Mouse (Mus musculus) CD8-positive naive resting alpha-beta T cell, adult 2 months (primary cell): ENCODE data around the gene Nudt3.
"Not testable (repeated sequence)": the region's sequence is repeated elsewhere in the genome, so short reads cannot be mapped to it uniquely, and the experiment has no call there.

Source experiments
- DNase-seq, 2 experiments: peaks; one replicate each; pipeline ENCODE4 v3.0.0; 2022; ENCODE audit warnings: low read depth in 2 of 2, low spot score in 2 of 2

The Nudt3 gene

DNA sequence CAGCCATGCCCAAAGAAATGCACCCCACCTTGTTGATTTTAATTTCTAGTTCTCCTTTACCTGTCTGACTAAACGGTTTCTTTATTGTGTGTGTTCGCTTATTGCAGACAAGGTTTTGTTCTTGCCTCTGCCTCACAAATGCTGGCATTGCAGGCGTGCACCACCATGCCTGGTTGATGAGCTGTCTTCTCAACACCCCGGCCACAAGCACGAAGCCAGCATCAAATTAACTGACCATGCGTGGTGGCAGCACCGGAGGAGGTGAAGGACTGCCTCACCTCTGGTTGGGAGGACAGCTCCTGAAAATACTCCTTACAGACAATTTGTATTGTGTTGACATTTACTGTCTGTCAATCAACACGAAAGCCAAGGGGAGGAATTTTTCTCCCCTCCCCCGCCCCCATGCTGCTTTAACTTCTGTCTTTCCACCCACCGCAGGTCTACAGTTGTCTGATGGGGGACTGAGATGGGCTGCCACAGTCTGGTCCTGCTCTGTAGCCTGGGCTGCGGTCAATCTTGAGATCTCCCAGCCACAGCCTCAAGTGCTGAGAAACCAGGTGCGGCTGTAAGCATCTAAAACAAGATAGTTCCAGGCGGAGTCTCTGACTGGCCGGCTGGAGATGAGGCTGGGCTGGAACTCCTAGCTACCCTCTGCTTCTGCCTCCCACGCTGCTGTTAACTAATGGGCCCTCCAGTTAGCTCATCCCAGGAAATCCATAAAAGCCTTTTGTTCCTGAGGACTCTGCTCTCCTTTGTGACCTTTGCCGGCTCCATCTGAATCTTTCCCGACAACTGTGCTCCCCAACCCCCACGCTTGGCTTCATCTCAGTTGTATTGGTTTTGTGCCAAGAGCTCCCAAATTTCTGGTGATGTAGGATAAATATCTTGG lies 13.1 kb upstream of the Nudt3 start, which contains the start of gene Rps10:
Gene Rps10, minus strand, starts transcription at position 538 of the 889 bp plus-strand sequence.
- DNase-seq = no peak

DNA sequence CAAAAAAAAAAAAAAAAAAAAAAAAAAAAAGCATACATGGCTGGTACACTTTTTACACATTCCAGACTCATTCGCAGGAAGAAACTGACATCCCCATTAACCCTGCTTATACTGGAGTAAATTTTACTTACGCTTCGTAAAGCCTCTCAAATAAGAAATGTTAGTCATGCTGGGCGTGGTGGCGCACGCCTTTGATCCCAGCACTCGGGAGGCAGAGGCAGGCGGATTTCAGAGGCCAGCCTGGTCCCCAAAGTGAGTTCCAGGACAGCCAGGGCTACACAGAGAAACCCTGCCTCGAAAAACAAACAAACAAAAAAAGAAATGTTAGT lies 12.2 kb upstream of the Nudt3 start:
- DNase-seq = not testable (repeated sequence)

DNA sequence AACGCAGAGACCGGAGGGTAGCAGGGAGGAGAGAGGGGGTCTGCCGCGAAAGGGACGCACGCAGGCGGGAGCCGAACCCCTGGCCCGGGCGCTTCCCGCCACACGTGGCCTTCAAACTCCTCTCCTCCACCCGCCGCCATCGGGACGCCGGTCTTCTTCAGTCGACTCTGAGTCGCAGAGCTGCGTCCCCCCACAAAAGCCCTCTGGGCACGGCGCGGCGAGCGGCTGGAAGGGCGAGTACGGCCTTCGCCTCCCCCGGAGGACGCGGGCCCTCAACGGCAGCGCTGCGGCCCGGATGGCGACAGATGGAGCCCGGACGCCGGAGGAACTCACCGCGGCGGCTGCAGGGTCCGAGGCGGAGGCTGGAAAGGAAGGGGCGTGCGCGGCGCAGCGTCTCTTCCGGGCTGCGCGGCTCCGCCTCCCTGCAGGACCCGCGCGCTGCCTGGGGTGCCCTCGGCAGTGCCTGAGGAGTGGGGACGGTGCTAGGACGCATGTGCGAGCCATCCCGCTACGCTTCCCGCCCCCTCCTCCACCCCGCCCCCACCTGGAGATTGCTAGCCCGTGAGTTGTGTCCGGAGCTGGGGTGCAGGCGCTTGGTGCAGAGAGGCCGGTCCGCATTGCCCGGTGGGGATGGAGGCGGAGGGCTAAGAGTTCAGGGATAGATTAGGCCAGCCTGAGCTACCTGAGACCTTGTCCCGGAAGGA lies 11.7 kb upstream of the Nudt3 start, which contains the start of gene RPS10-NUDT3:
Gene RPS10-NUDT3, minus strand, starts transcription at position 352 of the 704 bp plus-strand sequence.
- peak; percentile 77 to 82 for DNase-seq

DNA sequence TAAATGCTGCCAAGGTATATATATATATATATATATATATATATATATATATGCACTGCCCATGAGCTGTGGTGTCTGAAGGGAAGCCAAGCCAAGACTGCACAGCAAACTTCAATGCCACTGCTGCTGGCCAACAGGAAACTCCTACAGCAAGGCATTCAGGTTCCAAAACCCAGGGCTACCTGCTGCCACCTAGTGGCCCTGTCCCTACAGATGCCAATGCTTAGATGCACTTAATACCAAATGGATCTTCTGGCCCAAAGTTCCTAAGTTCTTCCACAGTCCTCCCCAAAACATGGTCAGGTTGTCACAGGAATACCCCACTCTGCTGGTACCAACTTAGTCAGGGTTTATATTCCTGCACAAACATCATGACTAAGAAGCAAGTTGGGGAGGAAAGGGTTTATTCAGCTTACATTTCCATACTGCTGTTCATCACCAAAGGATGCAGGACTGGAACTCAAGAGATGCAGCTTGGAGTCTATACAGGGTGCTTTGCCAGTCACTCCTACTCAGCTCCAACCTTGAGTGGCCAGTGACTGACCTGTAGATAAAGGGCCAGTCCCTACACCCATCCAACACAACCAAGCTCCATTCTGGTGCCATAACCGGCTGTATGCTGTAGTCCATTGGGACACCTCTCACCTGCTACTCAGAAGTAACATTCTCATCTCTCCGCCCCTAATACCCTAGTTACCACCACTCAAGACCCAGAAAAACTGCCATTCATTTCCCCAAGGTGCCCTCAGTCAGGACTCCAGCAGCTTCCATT lies 6.1 kb upstream of the Nudt3 start:
- DNase-seq = peak; percentile 65 to 77

DNA sequence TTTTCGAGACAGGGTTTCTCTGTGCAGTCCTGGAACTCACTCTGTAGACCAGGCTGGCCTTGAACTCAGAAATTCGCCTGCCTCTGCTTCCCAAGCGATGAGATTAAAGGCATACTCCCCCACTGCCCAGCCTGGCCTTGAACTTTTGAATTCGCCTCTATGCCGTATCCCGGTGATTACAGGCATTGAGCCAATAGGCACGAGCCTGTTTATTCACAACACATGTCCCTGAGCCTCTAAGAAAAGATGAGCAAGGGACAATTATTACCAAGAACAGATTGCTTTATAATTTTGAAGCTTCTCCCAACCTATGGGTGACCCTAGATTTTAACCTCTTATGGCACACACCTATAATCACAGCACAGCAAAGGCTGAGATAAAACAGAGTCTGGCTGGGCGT lies 5.1 kb upstream of the Nudt3 start:
- no peak for DNase-seq

DNA sequence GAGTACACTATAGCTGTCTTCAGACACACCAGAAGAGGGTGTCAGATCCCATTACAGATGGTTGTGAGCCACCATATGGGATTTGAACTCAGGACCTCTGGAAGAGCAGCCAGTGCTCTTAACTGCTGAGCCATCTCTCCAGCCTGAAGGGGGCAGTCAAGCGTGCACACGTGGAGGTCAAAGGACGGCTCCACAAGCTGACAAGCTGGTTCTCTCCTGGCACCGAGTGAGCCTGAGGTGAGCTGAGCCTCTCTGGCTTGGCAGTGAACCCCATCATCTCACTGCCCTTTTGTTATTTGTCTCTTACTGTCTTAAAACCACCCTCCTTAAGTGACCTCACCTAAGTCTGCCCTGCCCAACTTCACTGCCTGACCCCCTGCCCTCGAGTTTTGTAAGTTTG lies 4.2 kb upstream of the Nudt3 start:
- DNase-seq = no peak

DNA sequence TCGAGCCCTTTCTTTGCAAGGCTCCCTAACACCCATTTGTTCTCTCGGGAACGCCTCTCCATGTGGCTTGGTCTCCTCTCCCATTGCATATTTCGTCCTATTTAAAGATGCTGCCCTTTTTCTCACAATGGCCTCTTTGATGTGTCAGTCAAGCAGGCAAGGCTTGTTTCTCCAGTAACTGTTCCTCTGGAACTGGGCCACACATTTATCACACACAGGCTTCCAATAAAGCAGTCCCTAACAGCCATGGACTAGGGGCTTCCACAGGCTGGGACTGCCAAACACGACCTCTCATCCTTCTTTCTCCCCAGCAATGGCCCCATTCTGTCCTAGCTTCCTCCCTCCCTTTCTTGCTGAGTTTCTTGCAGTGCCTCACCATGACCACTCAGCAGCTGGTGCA lies 3.4 kb upstream of the Nudt3 start:
- DNase-seq = no peak

DNA sequence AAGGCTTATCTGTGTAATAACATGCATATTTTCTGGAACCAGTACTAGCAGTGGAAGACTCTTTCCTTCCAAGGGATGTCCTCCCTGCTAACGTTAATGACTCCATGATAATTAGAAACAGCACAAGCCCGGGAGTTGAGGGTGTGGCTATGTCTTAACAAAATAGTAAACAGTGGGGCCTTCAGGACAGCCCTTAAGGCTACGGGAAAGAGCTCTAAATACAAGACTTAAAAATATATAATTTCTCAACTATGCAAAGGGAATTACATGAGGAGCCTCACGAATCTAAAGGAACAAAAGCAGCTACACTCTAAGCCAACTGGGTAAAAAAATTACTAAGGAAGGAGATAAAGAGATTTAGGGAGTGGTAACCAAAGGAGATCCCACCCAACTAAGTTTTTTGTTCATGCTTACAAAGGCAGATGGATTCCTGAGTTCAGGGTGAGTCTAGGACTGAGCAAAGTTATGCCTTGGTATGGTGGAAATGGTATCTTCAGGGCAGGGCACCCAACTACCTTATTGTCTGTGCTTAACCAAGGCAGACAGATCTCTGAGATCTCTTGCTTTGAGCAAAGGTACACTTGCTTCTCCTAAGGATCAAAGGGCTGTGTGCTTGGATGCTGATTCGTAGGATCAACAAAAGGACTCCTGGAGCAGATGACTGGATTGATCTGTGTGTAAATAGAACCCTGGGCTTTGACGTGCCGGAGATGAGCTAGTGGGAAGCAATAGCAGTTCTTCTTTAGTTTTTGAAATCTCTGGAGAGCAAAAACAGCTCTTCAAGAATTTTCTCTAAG lies 2.4 kb upstream of the Nudt3 start:
- DNase-seq = no peak

DNA sequence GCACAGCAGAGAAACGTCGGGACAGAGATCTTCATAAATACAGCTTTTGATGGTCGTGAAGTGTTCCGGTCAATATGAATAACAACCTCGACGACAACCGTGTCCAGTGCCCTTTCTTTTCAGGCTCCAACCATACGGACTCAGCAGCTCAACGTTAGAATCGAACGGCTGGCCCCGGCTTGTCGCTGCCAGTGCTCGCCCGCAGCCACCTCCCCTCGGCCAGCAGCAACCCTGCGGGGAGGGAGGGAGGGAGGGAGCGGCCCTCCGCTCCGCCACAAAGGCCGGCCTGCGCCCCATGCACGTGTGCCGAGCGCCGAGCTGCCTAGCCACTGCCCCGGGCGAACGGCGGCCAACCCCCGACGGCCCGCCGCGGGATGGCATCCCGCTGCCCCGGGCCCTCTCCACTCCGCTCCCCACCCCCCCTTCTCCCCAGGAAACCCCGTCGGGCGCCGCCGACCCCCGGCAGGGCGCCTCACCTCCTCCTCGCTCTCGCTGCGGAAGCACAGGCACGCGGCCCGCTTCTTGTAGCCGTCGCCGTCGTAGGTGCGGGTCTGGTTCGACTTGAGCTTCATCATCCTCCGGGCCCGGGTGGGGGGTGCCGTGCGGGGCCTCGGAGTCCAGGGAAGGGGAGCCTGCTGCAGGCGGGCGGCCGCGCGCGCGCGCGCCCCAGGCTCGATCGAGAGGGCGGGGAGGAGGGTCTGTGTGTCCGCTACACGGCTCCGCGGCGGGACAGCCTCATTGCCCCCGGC lies 510 bp downstream of the Nudt3 start:
- DNase-seq = no peak

DNA sequence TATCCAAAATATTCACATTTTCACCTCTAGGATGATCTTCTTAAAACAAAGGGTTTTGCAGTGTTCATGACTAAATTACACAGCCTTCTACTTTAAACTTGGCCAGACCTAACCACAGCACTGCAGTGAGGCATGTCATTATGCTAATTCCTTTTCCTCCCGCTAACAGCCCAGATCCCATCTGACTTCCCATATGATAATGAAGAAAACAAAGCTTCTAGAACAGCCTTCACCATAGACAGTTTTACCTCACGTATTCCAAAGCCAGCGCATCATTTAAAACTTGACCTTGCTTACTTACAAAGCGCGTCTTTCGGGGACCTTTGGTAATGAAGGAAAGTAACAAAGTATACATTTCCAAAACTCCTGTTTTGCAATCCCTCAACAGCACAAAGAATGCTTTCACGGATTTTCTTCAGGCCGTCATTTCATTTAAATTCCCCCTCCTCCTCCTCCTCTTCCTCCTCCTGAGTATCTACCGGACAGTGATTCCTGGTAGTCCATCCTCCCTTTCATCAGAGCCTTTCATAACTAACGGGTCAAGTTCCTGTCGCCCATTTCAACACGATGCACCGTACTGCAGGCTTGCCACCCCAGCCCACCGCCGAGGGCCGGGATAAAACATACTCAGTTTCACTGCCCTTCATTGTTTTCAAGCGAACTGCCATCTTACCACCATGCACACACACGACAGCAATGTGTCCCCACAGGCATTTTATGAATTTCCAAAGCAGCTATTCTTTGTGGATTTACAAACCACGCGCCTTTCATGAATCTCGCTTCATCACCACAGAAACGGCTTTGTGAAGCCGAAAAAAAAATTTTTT lies 1.4 kb downstream of the Nudt3 start:
- DNase-seq = no peak

DNA sequence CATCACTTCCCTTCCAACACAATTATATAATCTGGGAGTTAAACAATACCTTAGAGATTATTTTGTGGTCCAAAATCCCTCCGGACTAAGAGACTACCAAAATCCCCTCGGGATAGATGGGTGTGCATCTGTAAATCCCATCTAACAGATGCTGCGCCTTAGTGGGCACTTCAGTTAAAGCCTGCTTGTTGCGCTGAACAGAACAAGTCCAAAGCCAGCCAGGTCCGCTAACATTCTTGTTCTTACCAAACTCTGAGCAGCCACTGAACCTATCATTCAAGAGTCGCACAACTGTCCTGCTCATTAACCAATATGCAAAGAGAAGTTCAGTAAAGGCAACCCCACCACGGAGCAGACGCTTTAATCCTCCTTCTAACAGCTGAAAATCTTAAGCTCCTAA lies 2.1 kb downstream of the Nudt3 start:
- DNase-seq = no peak

DNA sequence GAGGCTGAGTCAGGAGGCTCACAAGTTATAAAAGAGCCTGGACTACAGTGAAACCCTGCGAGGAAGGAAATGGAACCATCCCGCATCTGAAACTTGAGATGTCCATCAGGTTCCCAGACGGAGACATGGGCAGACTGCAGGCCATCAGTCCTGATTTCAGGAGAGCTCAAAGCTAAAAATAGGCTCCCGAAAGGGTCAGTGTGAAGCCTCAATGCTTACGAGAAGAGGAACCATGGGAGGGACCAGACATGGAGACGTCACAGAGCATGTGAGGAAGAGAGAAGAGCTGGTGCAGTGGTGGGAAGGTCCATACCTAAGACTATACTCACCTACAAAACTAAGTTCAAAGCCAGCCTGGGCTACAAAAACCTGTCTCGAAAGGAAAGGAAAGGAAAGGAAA lies 7.9 kb downstream of the Nudt3 start:
- DNase-seq = no peak

DNA sequence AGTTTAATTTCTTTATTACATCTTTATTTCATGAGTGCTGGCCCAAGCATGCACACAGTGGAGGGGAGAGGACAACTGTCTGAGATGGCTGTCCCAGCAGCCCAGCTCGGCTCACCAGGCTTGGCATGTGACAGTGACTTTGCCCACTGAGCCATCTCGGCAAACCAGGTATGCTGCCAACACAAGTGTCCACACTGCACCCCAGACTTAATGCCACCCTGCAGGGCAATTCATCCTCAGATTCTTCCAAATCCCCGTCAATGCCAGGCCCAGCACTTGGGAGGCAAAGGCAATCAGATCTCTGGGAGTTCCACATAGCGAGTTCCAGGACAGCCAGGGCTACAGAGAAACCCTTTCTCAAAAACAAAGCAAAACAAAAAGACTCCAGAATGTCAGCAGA lies 10.3 kb downstream of the Nudt3 start:
- no peak for DNase-seq

DNA sequence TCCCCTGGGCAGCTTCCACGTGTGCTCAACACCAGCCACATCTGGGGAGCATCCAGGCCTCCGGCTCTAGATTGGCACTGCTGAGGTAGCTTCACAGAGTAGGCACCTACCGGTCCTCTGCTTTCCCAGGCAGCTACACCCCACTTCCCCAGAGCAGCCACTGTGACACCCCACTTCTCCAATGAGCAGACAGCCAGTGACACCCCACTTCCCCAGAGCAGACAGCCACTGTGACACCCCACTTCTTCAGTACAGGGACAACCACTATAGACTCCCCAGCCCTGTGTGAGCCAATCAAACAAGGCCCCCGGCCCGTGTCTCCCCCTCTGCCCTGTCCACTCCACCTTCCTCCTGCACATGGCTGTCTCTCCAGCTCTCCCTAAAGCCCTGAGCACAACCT lies 11.3 kb downstream of the Nudt3 start:
- no peak for DNase-seq

DNA sequence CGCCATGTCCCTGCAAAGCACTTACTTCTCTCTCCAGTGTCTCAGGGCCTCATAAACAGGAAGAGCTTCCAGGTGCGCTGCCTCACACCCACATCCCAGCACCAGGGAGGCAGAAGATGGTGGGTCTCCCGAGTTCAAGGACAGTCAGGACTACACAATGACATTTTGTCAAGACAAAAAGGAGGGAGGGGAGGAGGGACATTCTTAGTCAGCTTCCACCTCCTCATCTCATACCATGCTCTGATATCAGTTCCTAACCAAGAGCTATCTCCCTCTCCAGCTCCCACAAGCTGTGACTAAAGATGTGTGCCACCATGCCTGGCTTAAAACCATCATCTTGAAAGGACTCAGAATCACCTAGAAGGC lies 11.8 kb downstream of the Nudt3 start:
- DNase-seq = no peak

DNA sequence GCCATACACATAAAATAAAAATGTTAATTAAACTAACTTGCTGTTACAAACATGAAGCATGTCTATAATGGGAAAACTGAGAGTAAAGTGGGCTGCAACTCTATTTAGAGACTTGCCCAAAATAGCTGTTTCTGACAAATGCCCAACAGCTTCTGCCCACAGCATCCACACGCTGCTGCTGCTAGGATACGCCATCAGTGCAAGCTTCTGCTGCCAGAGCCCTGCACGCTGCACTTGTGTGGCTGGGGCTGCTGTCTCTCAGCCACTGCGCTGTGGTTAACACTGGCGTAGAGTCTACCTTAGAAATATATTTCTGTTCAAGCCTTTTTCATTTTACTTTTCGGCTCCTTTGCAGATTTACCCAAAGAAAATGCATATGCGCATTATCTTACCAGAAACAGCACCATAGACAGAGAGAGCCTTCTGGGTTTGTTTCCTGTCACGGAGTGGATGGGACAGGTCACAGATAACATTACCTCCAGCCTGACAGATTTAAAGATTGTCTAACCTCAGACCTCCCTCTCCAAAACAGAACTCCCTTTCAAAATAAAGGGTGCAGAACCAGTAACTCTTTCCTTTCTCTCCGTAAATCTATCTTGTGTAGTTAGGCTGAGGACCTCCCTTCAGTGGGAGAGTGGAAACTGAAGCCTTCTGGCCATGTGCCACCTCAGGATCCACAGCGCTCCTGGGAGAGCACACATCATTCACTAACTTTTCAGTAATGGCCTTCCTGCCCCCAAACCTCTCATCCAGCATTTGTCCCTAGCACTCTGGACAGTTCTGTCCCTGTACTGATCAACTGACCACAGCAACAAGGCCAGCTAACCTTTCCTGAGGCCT lies 12.4 kb downstream of the Nudt3 start:
- DNase-seq = no peak

DNA sequence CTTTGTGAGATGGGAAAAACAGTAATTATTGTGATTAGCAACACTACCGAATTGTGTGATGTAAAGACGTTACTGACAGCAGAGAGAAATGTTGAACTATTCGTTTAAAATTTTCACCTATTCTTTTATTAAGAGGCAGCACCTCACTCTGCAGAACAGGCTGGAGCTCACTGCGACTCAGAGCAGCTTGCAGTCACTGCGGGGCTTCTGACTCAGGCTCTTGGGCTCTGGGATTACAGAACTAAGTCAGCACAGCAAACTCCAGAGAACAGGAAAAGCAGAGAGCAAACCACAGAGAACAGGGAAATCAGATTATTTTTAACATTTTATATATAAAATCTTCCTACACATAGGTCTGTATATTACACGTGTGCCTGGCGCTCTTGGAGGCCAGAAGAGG lies 13.7 kb downstream of the Nudt3 start:
- no peak for DNase-seq

DNA sequence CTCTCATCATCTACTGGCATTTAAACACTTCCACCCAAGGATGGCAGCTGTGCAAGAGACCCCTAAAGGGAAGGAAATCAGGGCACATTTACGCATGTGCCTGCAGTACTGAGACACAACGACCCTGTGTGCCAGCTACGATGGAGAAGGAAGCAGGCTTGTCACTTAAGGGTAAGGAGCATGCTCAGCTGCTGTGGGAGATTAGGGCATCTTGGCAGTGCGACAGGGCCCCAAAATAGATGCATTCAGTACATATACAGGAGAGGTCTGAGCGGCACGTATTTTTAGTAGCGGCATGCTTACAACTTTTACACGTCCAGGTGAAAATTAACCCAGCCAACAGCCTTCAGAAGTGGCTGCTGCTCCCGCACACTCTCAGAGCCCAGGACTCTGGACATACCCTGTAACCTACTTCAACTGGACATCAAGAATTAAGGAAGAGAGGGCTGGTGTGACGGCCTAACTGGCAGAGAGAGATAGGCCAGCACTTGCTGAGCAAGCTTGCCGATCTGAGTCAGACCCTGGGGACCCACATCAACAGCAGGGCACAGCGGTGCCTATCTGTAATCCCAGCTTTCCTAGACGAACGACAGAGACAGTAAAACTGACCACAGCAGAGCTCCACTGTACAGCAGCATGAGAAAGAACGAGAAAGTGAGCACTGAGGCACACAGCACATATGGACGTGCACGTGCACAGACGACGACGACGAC lies 19.6 kb downstream of the Nudt3 start:
- no peak for DNase-seq
